Mouse (Mus musculus) neural tube, embryonic 11.5 days (tissue): Measurements from ENCODE around the gene Tpm4. TPM values are rescaled to one million over a fixed set of nuclear protein-coding genes. Genes with fewer than 3 reads are reported as not detected.
"Not testable (repeated sequence)": the region's sequence is repeated elsewhere in the genome, so short reads cannot be mapped to it uniquely, and the experiment has no call there.

Source experiments
- ATAC-seq: fragments of 200-750 bp; cut with Nextera tagmentation; 2 replicates; pipeline ENCODE4 v1.8.0; 2017; ENCODE audit warnings: moderate number of reproducible peaks, mild to moderate bottlenecking, moderate TSS enrichment, moderate library complexity; ENCODE audit not compliant: insufficient read depth, low FRiP score, low TSS enrichment
- DNase-seq: peaks from one replicate; pipeline ENCODE4 v3.0.0-alpha.2; 2015; ENCODE audit warnings: low spot score
- H3K27ac ChIP-seq: fragments of 300-500 bp; sonication (generic); 2 replicates; pipeline ENCODE4 v1.5.1; 2014; ENCODE audit warnings: low read depth, mild to moderate bottlenecking, low read length
- H3K27me3 ChIP-seq: fragments of 300-500 bp; sonication (generic); 2 replicates; pipeline ENCODE4 v1.6.1; 2014; ENCODE audit warnings: mild to moderate bottlenecking, low read length, mixed read lengths; ENCODE audit not compliant: control insufficient read depth, insufficient read depth
- H3K36me3 ChIP-seq: fragments of 300-500 bp; sonication (generic); 2 replicates; pipeline ENCODE4 v1.6.1; 2014; ENCODE audit warnings: mild to moderate bottlenecking, low read length, moderate library complexity, mixed read lengths; ENCODE audit not compliant: control insufficient read depth, insufficient read depth
- H3K4me1 ChIP-seq: fragments of 300-500 bp; sonication (generic); 2 replicates; pipeline ENCODE4 v1.6.1; 2014; ENCODE audit warnings: low read length, mixed read lengths; ENCODE audit not compliant: control insufficient read depth, insufficient read depth
- H3K4me2 ChIP-seq: fragments of 300-500 bp; sonication (generic); 2 replicates; pipeline ENCODE4 v1.6.1; 2014; ENCODE audit warnings: low read depth, mild to moderate bottlenecking, moderate library complexity
- H3K4me3 ChIP-seq: fragments of 300-500 bp; sonication (generic); 2 replicates; pipeline ENCODE4 v1.5.1; 2014; ENCODE audit warnings: low read depth, low read length
- H3K9ac ChIP-seq: fragments of 300-500 bp; sonication (generic); 2 replicates; pipeline ENCODE4 v1.6.1; 2014; ENCODE audit warnings: mild to moderate bottlenecking, low read length
- H3K9me3 ChIP-seq: fragments of 300-500 bp; sonication (generic); 2 replicates; pipeline ENCODE4 v1.6.1; 2016; ENCODE audit warnings: low read length; ENCODE audit not compliant: control insufficient read depth
- WGBS: fragments of 180-500 bp; shearing (Covaris S2); extraction: QIAGEN DNeasy Blood & Tissue Kit; methylation state at CpG from one replicate; pipeline ENCODE4 v1.1.7; 2014; 5-methylcytosine and 5-hydroxymethylcytosine counted together
- polyA plus RNA-seq: library from polyadenylated mRNA; unstranded; fragments of >200 nt; fragmentation: Nextera tagmentation; extraction: Ambion mirVana; gene quantifications from 2 replicates; pipeline ENCODE4 v1.2.1, GENCODE M21; 2014

Tpm4 gene
- polyA plus RNA-seq, 1 experiment from 2014 or later: 554 TPM

DNA sequence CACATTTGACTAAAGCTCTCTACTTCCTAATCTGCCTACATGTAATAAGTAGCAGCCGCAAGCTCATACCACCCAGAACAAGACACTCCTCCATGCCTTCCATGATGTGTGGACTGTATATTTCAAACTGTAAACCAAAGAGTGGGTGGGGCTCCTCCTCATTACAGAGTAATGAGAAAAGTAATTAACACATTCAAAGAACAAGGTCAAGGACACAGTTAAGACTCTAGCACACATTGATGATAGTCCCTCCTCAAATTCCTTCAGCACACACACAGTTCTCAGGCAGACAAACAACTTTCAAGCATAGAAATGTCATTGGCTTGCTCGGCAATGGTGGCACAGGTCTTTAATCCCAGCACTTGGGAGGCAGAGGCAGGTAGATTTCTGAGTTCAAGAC, 19.6 kb upstream of the Tpm4 start:
- ATAC-seq: no peak

DNA sequence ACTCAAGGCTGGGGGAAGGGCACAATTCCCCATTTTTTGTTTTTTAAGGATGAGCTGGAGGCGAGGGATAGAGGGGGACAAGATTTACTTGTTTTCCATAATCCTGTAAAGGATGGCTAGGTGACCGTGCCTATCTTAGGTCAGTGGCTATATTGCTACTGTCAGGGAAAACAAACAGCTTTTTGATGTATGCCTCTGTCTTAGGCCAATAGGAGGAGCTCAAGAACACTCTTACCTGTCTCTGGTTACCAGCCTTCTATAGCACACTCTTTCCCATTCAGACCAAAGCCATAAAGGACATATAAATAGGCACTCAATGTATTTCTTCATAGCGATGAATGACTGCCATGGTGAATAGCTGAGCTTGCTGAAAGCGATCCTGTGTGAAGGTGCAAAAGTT, 16.2 kb upstream of the Tpm4 start:
- 54% methylated on average over 4 of the region's 4 CpGs for WGBS
- no peak for ATAC-seq
- no peak overlapping the region for H3K27ac ChIP-seq
- H3K9me3 ChIP-seq: no peaks in the 10 kb centered on the region
- DNase-seq: no peak
- H3K9ac ChIP-seq: no peak overlapping the region
- no peaks in the 10 kb centered on the region for H3K4me1 ChIP-seq
- H3K4me2 ChIP-seq: no peak overlapping the region
- H3K36me3 ChIP-seq: no peaks in the 10 kb centered on the region
- H3K4me3 ChIP-seq: no peak overlapping the region
- no peaks in the 10 kb centered on the region for H3K27me3 ChIP-seq

More for the DNA sequence above, 19.6 kb upstream of the Tpm4 start:
- Histone ChIP-seq H3K36me3 (no peaks in the 10 kb centered on the region), H3K4me3 (no peak overlapping the region), H3K4me1 (no peaks in the 10 kb centered on the region), H3K9ac (no peak overlapping the region), H3K27ac (no peak overlapping the region), H3K9me3 (no peaks in the 10 kb centered on the region), H3K4me2 (no peak overlapping the region), H3K27me3 (no peaks in the 10 kb centered on the region)
- 88% methylated on average over 2 of the region's 2 CpGs for WGBS
- no peak for DNase-seq

DNA sequence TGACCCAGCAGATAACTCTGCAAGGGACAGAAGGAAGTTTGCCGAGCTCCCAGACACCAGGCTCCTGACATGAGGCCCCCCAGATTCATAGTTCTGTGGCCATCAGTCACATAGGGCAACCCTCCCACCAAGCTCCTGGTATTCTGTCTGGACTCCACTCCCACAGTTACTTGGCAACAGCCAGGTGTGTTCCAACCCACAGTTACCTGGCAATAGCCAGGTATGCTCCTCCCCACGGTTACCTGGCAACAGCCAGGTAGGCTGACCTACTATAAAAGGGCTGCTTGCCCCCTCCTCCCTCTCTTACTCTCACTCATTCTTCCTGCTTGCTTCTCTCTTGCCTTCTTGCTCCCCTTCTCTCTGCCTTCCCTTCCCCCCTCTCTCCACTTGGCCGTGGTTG, 13.3 kb upstream of the Tpm4 start:
- H3K4me3 ChIP-seq, H3K9ac ChIP-seq, H3K4me2 ChIP-seq, H3K36me3 ChIP-seq, H3K27me3 ChIP-seq, H3K27ac ChIP-seq, H3K4me1 ChIP-seq, ATAC-seq, DNase-seq, H3K9me3 ChIP-seq: not testable (repeated sequence)
- 66% methylated on average over 3 of the region's 3 CpGs for WGBS

- Histone ChIP-seq H3K4me3 (no peak overlapping the region), H3K9me3 (no peaks in the 10 kb centered on the region)
- WGBS: 49% methylated on average over 1 of the region's 1 CpGs
Measured at GRCm38 (mm10) chr8:72121997-72122396, 12.8 kb upstream of the Tpm4 start.

GRCm38 (mm10) chr8:72127834-72128233, 6.9 kb upstream of the Tpm4 start:
- WGBS: 78% methylated on average over 1 of the region's 1 CpGs
- DNase-seq: no peak
- Histone ChIP-seq H3K36me3 (no peaks in the 10 kb centered on the region), H3K27ac (no peak overlapping the region), H3K4me3 (no peak overlapping the region), H3K9ac (no peak overlapping the region), H3K27me3 (no peaks in the 10 kb centered on the region), H3K9me3 (no peaks in the 10 kb centered on the region), H3K4me2 (no peak overlapping the region), H3K4me1 (no peaks in the 10 kb centered on the region)
- no peak for ATAC-seq

More at GRCm38 (mm10) chr8:72121997-72122396, 12.8 kb upstream of the Tpm4 start:
- H3K27me3 ChIP-seq: no peaks in the 10 kb centered on the region
- no peak overlapping the region for H3K9ac ChIP-seq
- no peak overlapping the region for H3K4me2 ChIP-seq
- no peaks in the 10 kb centered on the region for H3K4me1 ChIP-seq
- no peak overlapping the region for H3K27ac ChIP-seq
- H3K36me3 ChIP-seq: no peaks in the 10 kb centered on the region
- DNase-seq: no peak
- ATAC-seq: no peak

GRCm38 (mm10) chr8:72131251-72131650, 3.5 kb upstream of the Tpm4 start:
- no peak overlapping the region for H3K27ac ChIP-seq
- WGBS: 65% methylated on average over 2 of the region's 2 CpGs

DNA sequence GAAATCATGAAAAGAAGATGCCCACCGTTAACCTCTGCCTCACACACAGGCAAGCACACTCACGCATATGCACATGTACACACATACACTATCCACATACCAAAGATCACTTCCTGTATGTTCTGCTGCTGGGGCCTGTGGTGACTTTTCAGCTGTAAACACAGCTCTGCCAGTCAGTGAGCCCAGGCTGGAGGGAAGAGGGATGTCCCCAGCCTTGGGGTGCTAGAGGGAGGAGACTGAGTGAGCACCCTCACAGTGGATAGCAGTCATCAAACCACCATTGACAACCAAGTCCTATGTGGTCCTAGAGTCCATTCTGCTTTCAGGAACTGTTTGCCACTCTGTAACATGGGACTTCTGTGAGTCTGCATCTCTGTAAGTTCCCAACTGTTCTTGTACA, 2.9 kb upstream of the Tpm4 start:
- H3K4me3 ChIP-seq: no peak overlapping the region
- H3K27me3 ChIP-seq: no peaks in the 10 kb centered on the region
- H3K36me3 ChIP-seq: no peaks in the 10 kb centered on the region
- no peak overlapping the region for H3K27ac ChIP-seq
- DNase-seq (no peak), ATAC-seq (no peak)
- H3K4me2 ChIP-seq: no peak overlapping the region
- H3K9ac ChIP-seq: no peak overlapping the region
- H3K4me1 ChIP-seq: no peaks in the 10 kb centered on the region
- H3K9me3 ChIP-seq: no peaks in the 10 kb centered on the region
- 73% methylated on average over 2 of the region's 2 CpGs for WGBS

More at GRCm38 (mm10) chr8:72131251-72131650, 3.5 kb upstream of the Tpm4 start:
- no peak overlapping the region for H3K9ac ChIP-seq
- no peaks in the 10 kb centered on the region for H3K9me3 ChIP-seq
- no peaks in the 10 kb centered on the region for H3K36me3 ChIP-seq
- no peak for ATAC-seq
- H3K4me1 ChIP-seq: no peaks in the 10 kb centered on the region
- no peak overlapping the region for H3K4me3 ChIP-seq
- H3K4me2 ChIP-seq: no peak overlapping the region
- DNase-seq: no peak
- H3K27me3 ChIP-seq: no peaks in the 10 kb centered on the region

- Histone ChIP-seq H3K4me1 (0 out of 2 replicates have a peak, but pooled peaks cover under 1% of the 10 kb centered on the region), H3K9ac (no peak overlapping the region), H3K36me3 (no peaks in the 10 kb centered on the region), H3K9me3 (no peaks in the 10 kb centered on the region), H3K27ac (no peak overlapping the region), H3K4me3 (no peak overlapping the region), H3K27me3 (no peaks in the 10 kb centered on the region), H3K4me2 (no peak overlapping the region)
- ATAC-seq (no peak), DNase-seq (no peak)
- 81% methylated on average over 1 of the region's 1 CpGs for WGBS
Measured at GRCm38 (mm10) chr8:72132417-72132816, 2.4 kb upstream of the Tpm4 start.

GRCm38 (mm10) chr8:72132891-72133290, 1.9 kb upstream of the Tpm4 start:
- H3K36me3 ChIP-seq: no peaks in the 10 kb centered on the region; the same call in 1 of the 2 replicates
- DNase-seq: no peak
- WGBS: 80% methylated on average over 1 of the region's 1 CpGs
- H3K27ac ChIP-seq: no peak overlapping the region
- no peaks in the 10 kb centered on the region for H3K27me3 ChIP-seq
- H3K4me1 ChIP-seq: 0 out of 2 replicates have a peak, but pooled peaks cover 4% of the 10 kb centered on the region
- H3K4me3 ChIP-seq: no peak overlapping the region
- no peak overlapping the region for H3K4me2 ChIP-seq
- H3K9ac ChIP-seq: no peak overlapping the region
- no peak for ATAC-seq
- no peaks in the 10 kb centered on the region for H3K9me3 ChIP-seq
